Mouse (Mus musculus): ENCODE results near the gene Plce1. TPM values are rescaled to one million over a fixed set of nuclear protein-coding genes. Genes with fewer than 3 reads are reported as not detected.

Gene Plce1
- 1 to 10 TPM in 1 of 26 experiments, under 1 TPM in 1, not detected in 24; 0.06 to 1.3 TPM for total RNA-seq (2018; cell fraction: chromatin; rRNA removed)
- not detected for total RNA-seq (2018; cell fraction: cytosol; rRNA removed)
- under 1 TPM in 1 of 26 experiments, not detected in 25; 0.21 TPM for total RNA-seq (2018; cell fraction: nucleus; rRNA removed)
- polyA plus RNA-seq (2018) = not detected in 3 replicates

DNA sequence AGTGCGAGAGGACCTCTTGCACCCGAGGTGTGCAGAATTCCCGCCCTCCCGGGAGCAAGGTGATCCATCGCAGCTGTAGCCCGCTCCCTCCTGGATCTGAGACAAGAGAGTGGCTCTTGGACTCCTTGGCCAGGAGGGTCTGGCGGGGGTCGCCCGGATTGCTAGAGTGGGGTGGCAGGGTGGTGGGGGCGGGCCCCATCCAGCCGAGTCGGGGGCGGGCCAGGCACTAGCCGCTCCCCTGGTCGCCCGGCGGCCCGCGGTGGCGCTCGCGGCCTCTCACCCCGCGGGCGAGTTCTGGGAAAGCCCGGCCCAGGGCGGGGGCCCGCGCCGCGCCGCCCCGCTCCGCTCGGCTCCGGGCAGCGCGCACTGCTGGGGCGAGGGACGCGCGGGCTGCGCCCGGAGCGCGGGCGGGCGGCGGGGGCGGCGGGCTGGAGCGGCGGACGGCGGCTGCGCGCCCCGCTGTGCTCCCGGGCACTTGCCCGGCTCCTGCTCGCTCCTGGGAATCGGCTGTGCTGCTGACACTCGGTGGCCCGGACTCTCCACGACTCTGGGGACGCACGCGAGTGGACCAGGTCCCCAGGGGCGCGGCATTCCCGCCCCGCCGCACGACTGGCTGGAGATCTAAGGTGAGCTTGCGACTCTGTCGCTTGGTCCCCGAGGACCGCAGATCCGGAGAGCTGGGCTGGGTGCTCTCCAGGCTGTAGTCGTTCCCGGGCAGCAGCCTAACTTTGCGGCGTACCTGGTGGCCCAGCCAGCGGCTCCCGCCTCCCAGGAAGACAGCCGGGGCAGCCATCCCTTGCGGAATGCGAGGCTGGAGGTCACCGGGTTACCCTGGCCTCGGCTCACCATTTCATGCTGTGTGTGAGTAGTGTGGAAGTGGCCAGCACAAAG, at the start of gene Plce1:
Plce1 (plus strand) TSS at position 379 of the 891 bp plus-strand sequence.
- H3K4me3 ChIP-seq (ENCODE audit: inconsistent target) = no peak within 1 kb of the TSS
- H3K79me2 ChIP-seq (ENCODE audit: inconsistent target) = no peaks in the 10 kb centered on the region
- WGBS (ENCODE audit: missing documents) = 2% methylated on average over 89 of the region's 90 CpGs
- no peak within 1 kb of the TSS for H3K27ac ChIP-seq
- H3K36me3 ChIP-seq (ENCODE audit: inconsistent target) = no peaks in the 10 kb centered on the region

DNA sequence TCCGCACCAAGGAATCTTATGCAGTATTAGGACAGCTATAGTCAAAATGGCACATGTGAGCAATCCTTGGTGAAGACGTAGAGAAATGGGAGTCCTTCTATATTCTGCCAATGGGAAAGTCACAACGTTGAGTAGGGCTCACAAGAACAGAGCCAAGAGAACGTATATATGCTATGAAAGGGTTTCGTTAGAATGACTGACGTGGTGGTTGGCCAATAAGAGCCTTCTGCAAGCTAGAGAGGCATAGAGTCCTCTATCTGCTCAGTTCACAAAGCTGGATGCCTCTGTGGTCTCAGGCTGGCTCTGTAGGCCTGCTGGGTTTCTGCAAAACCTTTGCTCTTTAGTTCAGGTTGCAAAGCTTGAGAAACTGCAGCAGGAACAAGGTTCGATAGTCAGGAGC, 49.6 kb upstream of the Plce1 start:
- H3K36me3 ChIP-seq (ENCODE audit: inconsistent target) = no peaks in the 10 kb centered on the region
- H3K27ac ChIP-seq = no peak overlapping the region
- H3K4me3 ChIP-seq (ENCODE audit: inconsistent target) = no peak overlapping the region
- no peaks in the 10 kb centered on the region for H3K79me2 ChIP-seq (ENCODE audit: inconsistent target)
- 87% methylated on average over 7 of the region's 7 CpGs for WGBS (ENCODE audit: missing documents)

DNA sequence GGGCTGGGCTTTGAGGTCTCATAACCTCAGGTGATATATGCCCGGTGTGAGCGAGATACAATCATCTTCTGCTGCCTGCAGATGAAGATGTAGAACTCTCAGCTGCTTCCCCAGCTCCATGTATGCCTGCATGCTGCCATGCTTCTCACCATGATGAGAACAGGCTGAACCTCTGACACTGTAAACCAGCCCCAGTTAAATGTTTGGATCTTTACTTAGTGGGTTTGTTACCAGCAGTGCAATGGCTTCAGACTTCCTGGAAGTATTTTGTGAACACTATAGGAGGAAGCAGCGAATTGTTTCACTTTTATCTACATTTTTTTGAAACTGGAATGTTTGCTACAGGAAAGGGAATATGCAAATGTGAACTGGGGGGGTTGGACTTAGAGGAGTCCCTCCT, 48.9 kb upstream of the Plce1 start:
- H3K79me2 ChIP-seq (ENCODE audit: inconsistent target) = no peaks in the 10 kb centered on the region
- 81% methylated on average over 3 of the region's 3 CpGs for WGBS (ENCODE audit: missing documents)
- no peaks in the 10 kb centered on the region for H3K36me3 ChIP-seq (ENCODE audit: inconsistent target)
- no peak overlapping the region for H3K4me3 ChIP-seq (ENCODE audit: inconsistent target)
- H3K27ac ChIP-seq = no peak overlapping the region

DNA sequence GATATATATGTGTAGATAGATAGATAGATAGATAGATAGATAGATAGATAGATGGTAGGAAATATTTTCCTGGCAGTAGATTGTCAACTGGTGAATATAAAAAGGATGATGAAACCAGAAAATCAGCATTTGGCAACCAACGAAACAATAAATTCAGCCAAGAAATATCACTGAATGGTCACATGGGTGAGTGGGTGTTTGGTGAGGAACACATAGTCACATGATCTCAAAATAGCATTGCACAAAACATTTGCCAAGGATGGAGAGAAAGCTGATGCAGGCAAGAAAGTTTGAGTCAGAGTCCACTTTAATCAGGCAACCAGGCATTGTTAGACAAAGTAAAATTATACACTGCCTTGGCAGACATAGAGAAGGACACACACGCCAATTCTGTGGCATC, 47.5 kb upstream of the Plce1 start:
- Histone ChIP-seq H3K79me2 (ENCODE audit: inconsistent target) (no peaks in the 10 kb centered on the region), H3K27ac (no peak overlapping the region), H3K36me3 (ENCODE audit: inconsistent target) (no peaks in the 10 kb centered on the region), H3K4me3 (ENCODE audit: inconsistent target) (no peak overlapping the region)
- WGBS (ENCODE audit: missing documents) = 92% methylated on average over 2 of the region's 2 CpGs

DNA sequence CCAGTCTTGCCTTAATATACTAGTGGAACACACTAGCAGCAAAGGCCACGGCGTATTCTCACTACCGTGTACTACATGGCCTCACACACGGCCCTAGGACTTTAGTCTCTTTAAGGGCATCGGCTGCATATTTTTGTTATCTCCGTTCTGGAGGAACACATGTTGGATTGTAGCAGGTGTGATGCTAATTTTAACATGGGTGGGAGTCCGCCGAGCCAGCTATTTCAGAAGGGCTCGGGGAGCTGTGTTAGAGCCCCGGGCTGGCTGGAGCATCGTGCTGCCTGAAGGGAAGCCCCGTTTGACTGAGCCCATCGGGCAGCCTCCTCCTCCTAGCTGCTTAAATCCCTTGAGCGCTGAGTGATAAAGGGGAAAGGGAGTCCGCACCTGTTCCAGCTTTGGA, 45.7 kb upstream of the Plce1 start:
- 93% methylated on average over 15 of the region's 15 CpGs for WGBS (ENCODE audit: missing documents)
- Histone ChIP-seq H3K79me2 (ENCODE audit: inconsistent target) (no peaks in the 10 kb centered on the region), H3K27ac (no peak overlapping the region), H3K36me3 (ENCODE audit: inconsistent target) (no peaks in the 10 kb centered on the region), H3K4me3 (ENCODE audit: inconsistent target) (no peak overlapping the region)

DNA sequence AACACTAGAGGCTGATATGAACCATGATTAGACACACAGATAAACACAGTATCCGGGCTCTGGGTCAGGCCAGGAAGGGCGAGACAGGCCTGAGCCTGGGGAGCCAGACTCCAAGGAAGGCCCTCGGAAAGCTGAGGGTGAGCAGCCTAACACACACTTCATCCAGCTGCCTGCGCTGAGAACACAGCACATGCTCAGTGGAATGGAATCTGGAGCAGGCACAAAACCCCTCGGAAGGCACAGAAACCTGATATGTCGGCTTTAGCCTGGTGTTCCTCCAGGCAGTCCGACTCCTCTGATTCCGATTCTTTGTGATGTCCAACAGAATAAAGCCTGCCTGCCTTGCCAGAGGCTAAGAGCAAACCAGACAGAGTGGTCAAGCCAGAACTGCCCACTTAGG, 39.0 kb upstream of the Plce1 start:
- Histone ChIP-seq H3K79me2 (ENCODE audit: inconsistent target) (no peaks in the 10 kb centered on the region), H3K4me3 (ENCODE audit: inconsistent target) (no peak overlapping the region), H3K36me3 (ENCODE audit: inconsistent target) (no peaks in the 10 kb centered on the region), H3K27ac (no peak overlapping the region)
- 89% methylated on average over 8 of the region's 8 CpGs for WGBS (ENCODE audit: missing documents)

DNA sequence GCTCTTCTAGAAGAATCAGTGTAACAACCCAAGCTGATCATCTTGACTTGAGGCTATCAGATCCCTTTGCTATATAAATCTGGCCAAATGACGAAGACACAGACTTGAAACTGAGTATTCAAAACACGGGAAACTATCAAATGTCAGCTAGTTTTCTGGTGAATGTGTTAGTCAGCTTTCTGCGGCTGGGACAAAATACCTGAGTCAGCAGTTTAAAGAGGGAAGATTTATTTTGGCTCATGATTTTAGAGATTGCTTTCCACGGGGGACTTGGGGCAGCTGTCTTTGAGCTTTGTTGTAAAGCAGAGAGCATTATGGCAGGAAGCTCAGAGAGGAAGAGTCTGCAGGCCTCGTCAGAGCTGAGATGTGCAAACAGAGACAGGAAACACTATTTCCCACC, 35.2 kb upstream of the Plce1 start:
- 78% methylated on average over 5 of the region's 5 CpGs for WGBS (ENCODE audit: missing documents)
- no peak overlapping the region for H3K27ac ChIP-seq
- H3K36me3 ChIP-seq (ENCODE audit: inconsistent target) = no peaks in the 10 kb centered on the region

DNA sequence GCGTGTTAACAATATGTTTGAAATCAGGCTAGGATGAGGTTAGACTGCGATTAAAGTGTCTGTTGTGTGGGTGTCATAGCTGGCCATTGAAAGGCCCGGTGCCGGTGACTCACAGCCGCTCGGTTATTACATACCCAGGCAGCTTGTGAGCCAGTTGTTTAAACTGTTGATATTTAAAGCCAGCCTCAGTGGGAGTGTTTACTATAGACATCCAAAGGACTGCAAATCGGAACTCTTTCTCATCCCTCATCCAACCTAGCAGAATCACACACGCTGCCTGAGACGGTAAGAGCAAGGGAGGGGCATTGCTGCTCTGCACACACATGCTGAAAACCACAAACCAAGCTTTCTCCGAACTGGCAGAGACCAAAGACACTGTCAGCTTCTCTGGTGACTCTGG, 25.7 kb upstream of the Plce1 start:
- 81% methylated on average over 10 of the region's 10 CpGs for WGBS (ENCODE audit: missing documents)
- no peak overlapping the region for H3K27ac ChIP-seq
- H3K36me3 ChIP-seq (ENCODE audit: inconsistent target) = no peaks in the 10 kb centered on the region
- no peaks in the 10 kb centered on the region for H3K79me2 ChIP-seq (ENCODE audit: inconsistent target)
- H3K4me3 ChIP-seq (ENCODE audit: inconsistent target) = no peak overlapping the region

More for the DNA sequence above, 35.2 kb upstream of the Plce1 start:
- Histone ChIP-seq H3K79me2 (ENCODE audit: inconsistent target) (no peaks in the 10 kb centered on the region), H3K4me3 (ENCODE audit: inconsistent target) (no peak overlapping the region)

DNA sequence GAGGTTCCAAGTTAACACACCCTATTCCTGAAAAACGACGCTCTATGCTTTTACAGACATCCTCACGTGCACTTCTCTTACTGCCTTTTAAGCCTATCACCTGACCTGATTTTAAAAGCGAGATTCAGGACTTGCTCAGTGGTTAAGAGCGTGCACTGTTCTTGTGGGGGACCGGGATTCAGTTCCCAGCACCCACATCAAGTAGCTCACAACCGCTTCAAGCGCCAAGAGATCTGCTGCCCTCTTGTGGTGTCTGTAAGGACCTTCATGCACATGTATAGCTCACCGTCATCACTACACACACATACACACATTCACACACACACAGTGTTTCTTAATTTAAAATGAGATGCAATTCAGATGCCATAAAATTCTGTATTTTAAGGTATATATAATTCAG, 21.9 kb upstream of the Plce1 start:
- WGBS (ENCODE audit: missing documents) = 93% methylated on average over 9 of the region's 9 CpGs
- H3K4me3 ChIP-seq (ENCODE audit: inconsistent target) = no peak overlapping the region
- no peak overlapping the region for H3K27ac ChIP-seq
- no peaks in the 10 kb centered on the region for H3K36me3 ChIP-seq (ENCODE audit: inconsistent target)
- H3K79me2 ChIP-seq (ENCODE audit: inconsistent target) = no peaks in the 10 kb centered on the region

DNA sequence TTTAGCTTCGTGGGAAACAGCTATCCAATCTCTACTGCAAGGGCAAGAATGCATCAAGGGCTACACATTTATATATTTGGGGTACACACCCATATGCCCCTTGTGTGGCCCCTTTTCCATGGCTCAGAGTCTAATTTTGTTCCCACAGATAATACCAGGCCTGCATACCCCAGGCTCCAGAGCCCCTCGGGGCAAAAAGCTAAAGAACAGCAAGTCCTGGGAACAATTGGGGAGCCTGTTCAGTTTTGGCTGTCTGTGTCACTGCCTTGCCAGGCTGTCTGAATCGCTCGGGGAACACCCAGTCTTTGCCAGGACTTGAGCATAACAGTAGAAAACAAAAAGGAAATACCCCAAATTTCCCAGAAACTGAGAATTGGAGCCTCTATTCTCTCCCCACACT, 20.2 kb upstream of the Plce1 start:
- no peak overlapping the region for H3K27ac ChIP-seq
- no peaks in the 10 kb centered on the region for H3K36me3 ChIP-seq (ENCODE audit: inconsistent target)
- WGBS (ENCODE audit: missing documents) = 87% methylated on average over 4 of the region's 4 CpGs
- no peak overlapping the region for H3K4me3 ChIP-seq (ENCODE audit: inconsistent target)
- no peaks in the 10 kb centered on the region for H3K79me2 ChIP-seq (ENCODE audit: inconsistent target)

DNA sequence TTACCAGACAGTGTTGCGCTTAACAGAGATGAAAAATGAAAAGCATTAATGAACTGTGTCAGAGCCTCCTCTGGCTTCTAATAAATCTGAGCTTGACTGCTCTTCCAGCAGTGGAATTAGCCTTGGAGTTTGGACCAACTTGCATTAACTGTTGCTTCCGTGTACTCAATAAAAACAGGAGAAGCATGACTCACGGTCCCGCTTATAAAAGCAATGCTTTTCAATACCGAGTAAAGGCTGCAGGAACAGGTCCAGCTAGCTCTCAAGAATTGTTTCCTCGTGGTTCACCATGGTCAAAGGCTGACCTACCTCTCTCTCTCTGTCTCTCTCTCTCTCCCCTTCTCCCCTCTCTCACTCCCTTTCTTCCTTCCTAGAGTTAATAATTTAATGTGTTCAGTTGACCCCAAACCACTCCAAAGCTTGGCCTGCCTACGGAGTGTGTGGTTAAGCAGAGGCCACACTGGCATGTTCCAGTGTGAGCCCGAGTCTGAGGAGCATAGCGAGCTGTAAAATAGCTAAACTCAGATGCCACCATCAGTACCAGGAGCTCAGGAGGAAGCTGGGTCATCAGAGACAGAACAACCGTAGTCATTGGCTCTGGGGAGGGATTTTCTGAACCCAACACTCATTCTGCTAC, 10.5 kb upstream of the Plce1 start:
- Histone ChIP-seq H3K79me2 (ENCODE audit: inconsistent target) (no peaks in the 10 kb centered on the region), H3K4me3 (ENCODE audit: inconsistent target) (no peak overlapping the region), H3K27ac (no peak overlapping the region), H3K36me3 (ENCODE audit: inconsistent target) (no peaks in the 10 kb centered on the region)
- WGBS (ENCODE audit: missing documents) = 87% methylated on average over 10 of the region's 10 CpGs

DNA sequence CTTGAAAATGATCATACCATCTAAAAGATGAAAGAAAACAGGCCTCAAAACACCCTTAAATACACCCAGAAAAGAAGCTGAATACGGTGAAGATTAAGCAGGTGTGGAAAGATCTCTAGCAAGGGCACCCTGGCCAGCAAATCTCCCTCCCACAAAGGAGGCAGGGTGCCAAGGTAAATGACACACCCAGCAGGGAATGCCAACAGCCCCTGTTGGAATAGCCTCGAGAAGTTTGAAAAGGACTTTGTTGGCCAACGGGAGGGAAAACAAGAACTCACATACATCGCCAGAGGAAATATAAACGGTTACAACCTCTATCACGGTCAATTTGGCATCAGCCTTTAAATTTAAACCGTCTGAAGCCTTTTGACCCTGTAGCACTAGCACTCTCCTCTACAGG, 5.5 kb upstream of the Plce1 start:
- Histone ChIP-seq H3K27ac (no peak overlapping the region), H3K79me2 (ENCODE audit: inconsistent target) (no peaks in the 10 kb centered on the region), H3K4me3 (ENCODE audit: inconsistent target) (no peak overlapping the region), H3K36me3 (ENCODE audit: inconsistent target) (no peaks in the 10 kb centered on the region)
- 90% methylated on average over 7 of the region's 7 CpGs for WGBS (ENCODE audit: missing documents)

DNA sequence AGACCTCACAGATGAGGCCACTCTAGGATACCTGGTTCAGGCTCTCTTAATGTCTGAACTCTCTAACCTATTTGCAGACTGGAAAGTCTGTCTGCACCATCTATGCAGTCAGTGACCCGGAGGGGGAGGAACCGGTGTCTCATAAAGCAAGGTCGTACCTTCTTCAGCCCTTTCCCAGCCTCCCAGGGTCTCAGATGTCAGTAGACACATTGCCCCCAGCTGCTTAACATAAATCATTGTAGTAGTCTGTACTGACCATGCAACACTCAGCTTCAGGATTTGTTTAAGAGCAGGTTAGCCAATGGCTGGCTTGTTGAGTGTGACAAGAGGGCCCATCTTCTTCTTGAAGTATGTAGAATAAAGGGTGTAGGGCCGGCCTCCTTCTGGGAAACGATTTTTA, 2.6 kb upstream of the Plce1 start:
- H3K36me3 ChIP-seq (ENCODE audit: inconsistent target) = no peaks in the 10 kb centered on the region
- no peak overlapping the region for H3K27ac ChIP-seq
- 84% methylated on average over 5 of the region's 5 CpGs for WGBS (ENCODE audit: missing documents)
- H3K79me2 ChIP-seq (ENCODE audit: inconsistent target) = no peaks in the 10 kb centered on the region
- H3K4me3 ChIP-seq (ENCODE audit: inconsistent target) = no peak overlapping the region

DNA sequence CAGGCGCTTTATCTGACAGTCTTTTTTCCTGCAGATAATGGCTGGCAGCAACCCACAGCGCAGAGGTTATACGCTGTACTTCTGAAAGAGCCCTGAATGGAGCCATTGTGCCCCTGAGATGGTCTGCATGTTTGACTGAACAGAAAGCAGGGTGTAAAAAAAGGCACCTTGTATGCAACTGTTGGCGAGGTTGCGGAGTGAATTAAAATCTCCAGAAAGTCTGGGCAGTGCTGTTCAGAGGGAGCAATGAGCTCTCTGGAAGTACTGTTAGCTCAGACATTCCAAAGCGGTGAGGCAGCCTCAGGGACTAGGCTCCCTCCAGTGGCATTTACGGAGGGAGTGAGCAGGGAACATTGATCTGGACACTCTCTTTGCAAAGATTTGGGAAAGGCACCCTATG, 2.0 kb upstream of the Plce1 start:
- Histone ChIP-seq H3K79me2 (ENCODE audit: inconsistent target) (no peaks in the 10 kb centered on the region), H3K4me3 (ENCODE audit: inconsistent target) (no peak overlapping the region), H3K27ac (no peak overlapping the region), H3K36me3 (ENCODE audit: inconsistent target) (no peaks in the 10 kb centered on the region)
- 73% methylated on average over 7 of the region's 7 CpGs for WGBS (ENCODE audit: missing documents)

DNA sequence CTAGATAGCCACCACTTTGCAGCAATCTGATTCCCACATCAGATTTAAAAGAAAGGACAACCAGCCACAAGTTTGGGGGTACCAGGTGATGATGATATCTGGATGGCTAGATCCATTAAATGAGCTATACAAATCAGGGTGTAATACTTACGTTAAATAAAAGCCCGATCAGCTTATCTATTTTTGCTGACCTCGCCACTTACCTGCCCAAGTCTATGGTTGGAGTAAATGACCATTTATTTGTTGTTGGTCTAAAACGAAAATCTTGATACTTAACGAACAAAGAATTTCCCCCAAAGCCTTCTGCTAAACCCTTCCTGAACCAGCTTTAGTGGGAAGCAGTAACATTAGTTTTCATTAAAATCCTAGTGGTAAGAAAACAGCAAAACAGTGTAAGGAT, 1.4 kb upstream of the Plce1 start:
- 84% methylated on average over 5 of the region's 5 CpGs for WGBS (ENCODE audit: missing documents)
- Histone ChIP-seq H3K27ac (no peak overlapping the region), H3K36me3 (ENCODE audit: inconsistent target) (no peaks in the 10 kb centered on the region), H3K79me2 (ENCODE audit: inconsistent target) (no peaks in the 10 kb centered on the region), H3K4me3 (ENCODE audit: inconsistent target) (no peak overlapping the region)
